Comparison of ENCODE assay signal across 9 mouse cellular contexts in genomic region chr2:52987637-52988295, GRCm38 (mm10).
DNase-seq lines count a peak whose midpoint lies in the region; ATAC-seq lines count a peak whose summit lies in the region.
"Had no signal": no experiment of that assay in that cellular context is flagged by ENCODE, and none has a peak within 500 bp of the region (broad histone marks: within the 10 kb centered on the region; RNA-seq: fewer than 3 reads in every experiment).

No protein-coding gene starts in this region.

- no peak overlapping the region for H3K4me2 ChIP-seq in heart, embryonic 15.5 days
- H3K4me2 ChIP-seq in liver, embryonic 16.5 days (ENCODE audit: low read depth, low read length), result no peak overlapping the region
- H3K4me2 ChIP-seq: neural tube, embryonic 12.5 days had no signal

- H3K36me3 ChIP-seq in heart, embryonic 15.5 days, result no peaks in the 10 kb centered on the region
- H3K36me3 ChIP-seq in liver, embryonic 16.5 days (ENCODE audit: control insufficient read depth, insufficient read depth), result no peaks in the 10 kb centered on the region
- H3K36me3 ChIP-seq: neural tube, embryonic 12.5 days had no signal

- no peak for ATAC-seq in heart, embryonic 15.5 days (replicated peaks; ENCODE audit: insufficient number of reproducible peaks, insufficient read depth, low FRiP score, low read depth)
- peak; percentile 53 for ATAC-seq in liver, embryonic 16.5 days (ENCODE audit: low read depth)

- H3K4me3 ChIP-seq in heart, embryonic 15.5 days, result no peak overlapping the region
- no peak overlapping the region for H3K4me3 ChIP-seq in liver, embryonic 16.5 days (ENCODE audit: low read depth, low read length)
- H3K4me3 ChIP-seq: neural tube, embryonic 12.5 days had no signal

- H3K27ac ChIP-seq in heart, embryonic 15.5 days, result peak overlapping the region; percentile 37
- H3K27ac ChIP-seq in liver, embryonic 16.5 days (ENCODE audit: low read length), result no peak overlapping the region
- H3K27ac ChIP-seq: neural tube, embryonic 12.5 days had no signal

- H3K4me1 ChIP-seq in heart, embryonic 15.5 days (replicated peaks), result peaks cover 14% of the 10 kb centered on the region
- no peaks in the 10 kb centered on the region for H3K4me1 ChIP-seq in liver, embryonic 16.5 days (ENCODE audit: control insufficient read depth, low read depth, low read length)

- no peak overlapping the region for H3K9ac ChIP-seq in heart, embryonic 15.5 days
- H3K9ac ChIP-seq in liver, embryonic 16.5 days (ENCODE audit: low read depth, low read length), result no peak overlapping the region
- H3K9ac ChIP-seq: neural tube, embryonic 12.5 days had no signal

- no peaks in the 10 kb centered on the region for H3K9me3 ChIP-seq in heart, embryonic 15.5 days (replicated peaks)
- H3K9me3 ChIP-seq in liver, embryonic 16.5 days (replicated peaks; ENCODE audit: control insufficient read depth, low read length), result no peaks in the 10 kb centered on the region
- H3K9me3 ChIP-seq: neural tube, embryonic 12.5 days had no signal

- H3K27me3 ChIP-seq in heart, embryonic 15.5 days, result no peaks in the 10 kb centered on the region
- H3K27me3 ChIP-seq in liver, embryonic 16.5 days (ENCODE audit: control insufficient read depth, insufficient read depth, low read depth, low read length), result no peaks in the 10 kb centered on the region
- H3K27me3 ChIP-seq: neural tube, embryonic 12.5 days had no signal

- WGBS in heart, embryonic 15.5 days, result 62% methylated on average over 11 of the region's 11 CpGs
- WGBS in liver, embryonic 16.5 days (ENCODE audit: insufficient replicate concordance), result 43% methylated on average over 11 of the region's 11 CpGs

- peak; percentile 55 for DNase-seq in heart, adult 8-10 months (ENCODE audit: low spot score)
- DNase-seq in heart, postnatal 10 days, result no peak
- DNase-seq in R1 (ENCODE audit: low read depth, low spot score), result peak; percentile 25
- DNase-seq in right cerebral cortex, postnatal 36 days (ENCODE audit: low spot score in 2 of 2), result no peak
- no peak for DNase-seq in spleen, postnatal 10 days (ENCODE audit: low spot score in 2 of 2)
- DNase-seq in adrenal gland, adult 8-10 months, result no peak

- intact Hi-C loops in heart, postnatal 10 days (cut with DNase I), result loop anchor here (5.0 kb wide), 1 partner anchor 130 kb away; the partner anchor contains the start of gene Fmnl2

Comparison
In these comparisons a context has a peak if more than half of its experiments do, and no peak if none do; other contexts are left out.
1. DNase-seq: peak in heart, adult 8-10 months (single experiment) and R1 (single experiment); none in heart, postnatal 10 days (0 of 2), right cerebral cortex, postnatal 36 days (0 of 2), spleen, postnatal 10 days (0 of 2) and adrenal gland, adult 8-10 months (single experiment).